10 mouse cellular contexts compared by ENCODE assay signal in genomic region chr9:58268384-58269313, GRCm38 (mm10). TPM values are rescaled to one million over a fixed set of nuclear protein-coding genes. Genes with fewer than 3 reads are reported as not detected.
DNase-seq lines count a peak whose midpoint lies in the region; ATAC-seq and TF ChIP-seq lines count a peak whose summit lies in the region.
"Had no signal": no experiment of that assay in that cellular context is flagged by ENCODE, and none has a peak within 500 bp of the region (broad histone marks: within the 10 kb centered on the region; RNA-seq: fewer than 3 reads in every experiment).

No protein-coding gene starts in this region.

- no peak overlapping the region for H3K27ac ChIP-seq in heart, embryonic 10.5 days
- H3K27ac ChIP-seq: embryonic facial prominence, embryonic 12.5 days; limb, embryonic 12.5 days had no signal

- ATAC-seq in G1E (ENCODE audit: extremely low read depth, insufficient number of reproducible peaks, low FRiP score, poor library complexity, severe bottlenecking): no peak; the same call in 1 of the 2 replicates

- no peaks in the 10 kb centered on the region for H3K36me3 ChIP-seq in heart, embryonic 10.5 days
- H3K36me3 ChIP-seq in G1E (replicated peaks): no peaks in the 10 kb centered on the region
- H3K36me3 ChIP-seq: embryonic facial prominence, embryonic 12.5 days; limb, embryonic 12.5 days had no signal

- no peaks in the 10 kb centered on the region for H3K9me3 ChIP-seq in heart, embryonic 10.5 days
- no peaks in the 10 kb centered on the region for H3K9me3 ChIP-seq in G1E (replicated peaks)
- H3K9me3 ChIP-seq: embryonic facial prominence, embryonic 12.5 days; limb, embryonic 12.5 days had no signal

- DNase-seq in heart, adult 8-10 months (ENCODE audit: low spot score): peak; percentile 49
- no peak for DNase-seq in heart, embryonic 10.5 days (ENCODE audit: low spot score)
- peak; percentile 49 for DNase-seq in 3134 (ENCODE audit: extremely low read depth, insufficient read length, low spot score)
- peak; percentile 44 for DNase-seq in G1E (ENCODE audit: low spot score)
- DNase-seq in embryo, embryonic 10.5 days (ENCODE audit: low spot score): peak; percentile 89
- peak; percentile 58 to 68 for DNase-seq in layer of hippocampus, postnatal 10 days (ENCODE audit: low spot score in 2 of 2)
- peak; percentile 86 for DNase-seq in naive thymus-derived CD4-positive, alpha-beta T cell, adult 2 months (ENCODE audit: low read depth)
- DNase-seq in thymus, postnatal 36 days: peak; percentile 61 to 67

- H3K4me1 ChIP-seq in heart, embryonic 10.5 days: peaks cover 12% of the 10 kb centered on the region
- H3K4me1 ChIP-seq in G1E (ENCODE audit: insufficient read depth, low read depth, low read length): peaks cover 49% of the 10 kb centered on the region

- H3K4me3 ChIP-seq in heart, embryonic 10.5 days: no peak overlapping the region
- H3K4me3 ChIP-seq in G1E (ENCODE audit: low read depth, low read length): no peak overlapping the region
- H3K4me3 ChIP-seq: embryonic facial prominence, embryonic 12.5 days; limb, embryonic 12.5 days had no signal

- H3K27me3 ChIP-seq in heart, embryonic 10.5 days (ENCODE audit: insufficient read depth, poor library complexity, severe bottlenecking): no peaks in the 10 kb centered on the region
- H3K27me3 ChIP-seq in G1E (ENCODE audit: insufficient read depth, low read length): 0 out of 2 replicates have a peak, but pooled peaks cover 3% of the 10 kb centered on the region
- H3K27me3 ChIP-seq: embryonic facial prominence, embryonic 12.5 days; limb, embryonic 12.5 days had no signal

- 53% methylated on average over 12 of the region's 12 CpGs for WGBS in heart, embryonic 10.5 days

- TF ChIP-seq CTCF in G1E (IDR thresholded peaks at IDR 0.05; ENCODE audit: low read depth, low read length): peak; percentile 64

RNA-seq across cellular contexts. Expression of gene Stoml1, which starts 15.7 kb away (rescaled TPM):
- 10 to 100 TPM in 3 of 4 experiments, 1 to 10 TPM in 1; 9.5 to 13.4 (median 11.7) TPM for total RNA-seq in heart, adult 8-10 months (2022)
- polyA plus RNA-seq in heart, embryonic 10.5 days (2016; fragmentation: Nextera tagmentation; extraction: Ambion mirVana): 24.2 and 27.0 TPM in 2 replicates
- 7.4 and 8.6 TPM in 2 replicates for total RNA-seq in G1E (2014; fragmentation: Nextera tagmentation)
- 6.9 and 8.8 TPM in 2 replicates for total RNA-seq in G1E (2017)
- 6.0 and 6.4 TPM in 2 replicates for polyA plus RNA-seq in G1E (2012)
- 10 to 100 TPM; 77.5 to 80.5 TPM for total RNA-seq in layer of hippocampus, postnatal 10 days (2021)

RNA-seq across cellular contexts. Expression of gene Pml, which starts 19.1 kb away (rescaled TPM):
- 1 to 10 TPM; 7.0 to 9.1 (median 8.0) TPM for total RNA-seq in heart, adult 8-10 months (2022)
- polyA plus RNA-seq in heart, embryonic 10.5 days (2016; fragmentation: Nextera tagmentation; extraction: Ambion mirVana): 14.7 and 17.6 TPM in 2 replicates
- 101 and 108 TPM in 2 replicates for total RNA-seq in G1E (2014; fragmentation: Nextera tagmentation)
- total RNA-seq in G1E (2017): 19.0 and 22.3 TPM in 2 replicates
- polyA plus RNA-seq in G1E (2012): 163 and 217 TPM in 2 replicates
- total RNA-seq in layer of hippocampus, postnatal 10 days (2021): 1 to 10 TPM; 7.3 to 9.1 TPM

RNA-seq across cellular contexts. Expression of gene Loxl1, which starts 44.3 kb away (rescaled TPM):
- 10 to 100 TPM; 14.3 to 19.3 (median 16.6) TPM for total RNA-seq in heart, adult 8-10 months (2022)
- polyA plus RNA-seq in heart, embryonic 10.5 days (2016; fragmentation: Nextera tagmentation; extraction: Ambion mirVana): 35.7 and 36.1 TPM in 2 replicates
- not detected in 2 replicates for total RNA-seq in G1E (2014; fragmentation: Nextera tagmentation)
- not detected in 2 replicates for total RNA-seq in G1E (2017)
- not detected in 2 replicates for polyA plus RNA-seq in G1E (2012)
- 1 to 10 TPM; 5.0 to 5.7 TPM for total RNA-seq in layer of hippocampus, postnatal 10 days (2021)

Comparison
In these comparisons a context has a peak if more than half of its experiments do, and no peak if none do; other contexts are left out.
1. RNA of gene Stoml1, which starts 15.7 kb away (total RNA-seq): 77.5 to 80.5 TPM in layer of hippocampus, postnatal 10 days; 9.5 to 13.4 TPM in heart, adult 8-10 months and 6.9 to 8.8 TPM in G1E; every median in the first group is over 4 times any median in the second.
2. RNA of gene Loxl1, which starts 44.3 kb away (total RNA-seq): 14.3 to 19.3 TPM in heart, adult 8-10 months and 5.0 to 5.7 TPM in layer of hippocampus, postnatal 10 days; not detected in G1E; every median in the first group is over 4 times any median in the second.